Mouse (Mus musculus): ENCODE measurements around the gene Gli2.

The Gli2 gene

GRCm38 (mm10) chr1:119053872-119054354 lies 494 bp upstream of the Gli2 start:
- in situ Hi-C loops (cut with MboI; ENCODE audit: low pct_unique_long_range_greater_than_20kb in 1 of 2, low sequenced_read_pairs in 2 of 2, unreplicated experiment in 1 of 2) = no loop called here

- in situ Hi-C loops (cut with MboI; ENCODE audit: low pct_unique_long_range_greater_than_20kb in 1 of 2, low sequenced_read_pairs in 2 of 2, unreplicated experiment in 1 of 2) = no loop called here
Observed at GRCm38 (mm10) chr1:119052631-119053177, 715 bp downstream of the Gli2 start.

- in situ Hi-C loops (cut with MboI; ENCODE audit: low pct_unique_long_range_greater_than_20kb in 1 of 2, low sequenced_read_pairs in 2 of 2, unreplicated experiment in 1 of 2) = no loop called here
Observed at GRCm38 (mm10) chr1:119051938-119052551, 1.4 kb downstream of the Gli2 start.

- in situ Hi-C loops (cut with MboI; ENCODE audit: low pct_unique_long_range_greater_than_20kb in 1 of 2, low sequenced_read_pairs in 2 of 2, unreplicated experiment in 1 of 2) = no loop called here
Observed at GRCm38 (mm10) chr1:119051192-119051937, 2.1 kb downstream of the Gli2 start.

- in situ Hi-C loops (cut with MboI; ENCODE audit: low pct_unique_long_range_greater_than_20kb in 1 of 2, low sequenced_read_pairs in 2 of 2, unreplicated experiment in 1 of 2) = no loop called here
Observed at GRCm38 (mm10) chr1:119049812-119050615, 3.4 kb downstream of the Gli2 start.

- in situ Hi-C loops (cut with MboI; ENCODE audit: low pct_unique_long_range_greater_than_20kb in 1 of 2, low sequenced_read_pairs in 2 of 2, unreplicated experiment in 1 of 2) = no loop called here
Observed at GRCm38 (mm10) chr1:119048988-119049387, 4.4 kb downstream of the Gli2 start.

- in situ Hi-C loops (cut with MboI; ENCODE audit: low pct_unique_long_range_greater_than_20kb in 1 of 2, low sequenced_read_pairs in 2 of 2, unreplicated experiment in 1 of 2) = no loop called here
Observed at GRCm38 (mm10) chr1:119048547-119048946, 4.9 kb downstream of the Gli2 start.

- in situ Hi-C loops (cut with MboI; ENCODE audit: low pct_unique_long_range_greater_than_20kb in 1 of 2, low sequenced_read_pairs in 2 of 2, unreplicated experiment in 1 of 2) = no loop called here
Observed at GRCm38 (mm10) chr1:119047462-119048371, 5.7 kb downstream of the Gli2 start.

- in situ Hi-C loops (cut with MboI; ENCODE audit: low pct_unique_long_range_greater_than_20kb in 1 of 2, low sequenced_read_pairs in 2 of 2, unreplicated experiment in 1 of 2) = no loop called here
Observed at GRCm38 (mm10) chr1:119038436-119038835, 15.0 kb downstream of the Gli2 start.

- in situ Hi-C loops (cut with MboI; ENCODE audit: low pct_unique_long_range_greater_than_20kb in 1 of 2, low sequenced_read_pairs in 2 of 2, unreplicated experiment in 1 of 2) = no loop called here
Observed at GRCm38 (mm10) chr1:119035931-119036330, 17.5 kb downstream of the Gli2 start.

GRCm38 (mm10) chr1:119035301-119035700 lies 18.1 kb downstream of the Gli2 start:
- in situ Hi-C loops (cut with MboI; ENCODE audit: low pct_unique_long_range_greater_than_20kb in 1 of 2, low sequenced_read_pairs in 2 of 2, unreplicated experiment in 1 of 2) = no loop called here

GRCm38 (mm10) chr1:119034163-119034705 lies 19.2 kb downstream of the Gli2 start:
- in situ Hi-C loops (cut with MboI; ENCODE audit: low pct_unique_long_range_greater_than_20kb in 1 of 2, low sequenced_read_pairs in 2 of 2, unreplicated experiment in 1 of 2) = no loop called here

GRCm38 (mm10) chr1:119033450-119034162 lies 19.8 kb downstream of the Gli2 start:
- in situ Hi-C loops (cut with MboI; ENCODE audit: low pct_unique_long_range_greater_than_20kb in 1 of 2, low sequenced_read_pairs in 2 of 2, unreplicated experiment in 1 of 2) = no loop called here

GRCm38 (mm10) chr1:119031185-119031584 lies 22.2 kb downstream of the Gli2 start:
- in situ Hi-C loops (cut with MboI; ENCODE audit: low pct_unique_long_range_greater_than_20kb in 1 of 2, low sequenced_read_pairs in 2 of 2, unreplicated experiment in 1 of 2) = no loop called here

- in situ Hi-C loops (cut with MboI; ENCODE audit: low pct_unique_long_range_greater_than_20kb in 1 of 2, low sequenced_read_pairs in 2 of 2, unreplicated experiment in 1 of 2) = no loop called here
Observed at GRCm38 (mm10) chr1:119025647-119026358, 27.6 kb downstream of the Gli2 start.

GRCm38 (mm10) chr1:119022311-119022710 lies 31.1 kb downstream of the Gli2 start:
- in situ Hi-C loops (cut with MboI; ENCODE audit: low pct_unique_long_range_greater_than_20kb in 1 of 2, low sequenced_read_pairs in 2 of 2, unreplicated experiment in 1 of 2) = no loop called here

GRCm38 (mm10) chr1:119020092-119020491 lies 33.3 kb downstream of the Gli2 start:
- in situ Hi-C loops (cut with MboI; ENCODE audit: low pct_unique_long_range_greater_than_20kb in 1 of 2, low sequenced_read_pairs in 2 of 2, unreplicated experiment in 1 of 2) = no loop called here
